Mouse (Mus musculus): ENCODE measurements around the gene Zkscan7. TPM values are rescaled to one million over a fixed set of nuclear protein-coding genes. Genes with fewer than 3 reads are reported as not detected.
"Not testable (repeated sequence)": the region's sequence is repeated elsewhere in the genome, so short reads cannot be mapped to it uniquely, and the experiment has no call there.

The Zkscan7 gene
- polyA plus RNA-seq (2014; fragmentation: Nextera tagmentation; extraction: Ambion mirVana), result 2.0 and 2.9 TPM in 2 replicates

GRCm38 (mm10) chr9:122885385-122885784 is at the start of gene Zkscan7:
TSS of gene Zkscan7 (plus strand) at chr9:122885685.
- Histone ChIP-seq H3K9ac (ENCODE audit: low read depth, low read length) (peak within 1 kb of the TSS; percentile 85), H3K4me2 (ENCODE audit: low read depth, low read length) (peak within 1 kb of the TSS; percentile 87), H3K4me3 (ENCODE audit: low read depth, low read length) (peak within 1 kb of the TSS; percentile 80), H3K4me1 (ENCODE audit: control insufficient read depth, insufficient read depth, low read length) (peaks cover 5% of the 10 kb centered on the region; the same call in 1 of the 2 replicates), H3K9me3 (ENCODE audit: control insufficient read depth, low read length) (peaks cover 10% of the 10 kb centered on the region; the same call in 1 of the 2 replicates), H3K27ac (replicated peaks; ENCODE audit: low read depth, low read length) (no peak within 1 kb of the TSS), H3K27me3 (replicated peaks; ENCODE audit: control insufficient read depth, insufficient read depth, low read length) (no peaks in the 10 kb centered on the region), H3K36me3 (ENCODE audit: control insufficient read depth, insufficient read depth, low read length) (no peaks in the 10 kb centered on the region)
- ATAC-seq (ENCODE audit: low read depth) (no peak), DNase-seq (ENCODE audit: low spot score) (no peak)
- 80% methylated on average over 3 of the region's 3 CpGs for WGBS

DNA sequence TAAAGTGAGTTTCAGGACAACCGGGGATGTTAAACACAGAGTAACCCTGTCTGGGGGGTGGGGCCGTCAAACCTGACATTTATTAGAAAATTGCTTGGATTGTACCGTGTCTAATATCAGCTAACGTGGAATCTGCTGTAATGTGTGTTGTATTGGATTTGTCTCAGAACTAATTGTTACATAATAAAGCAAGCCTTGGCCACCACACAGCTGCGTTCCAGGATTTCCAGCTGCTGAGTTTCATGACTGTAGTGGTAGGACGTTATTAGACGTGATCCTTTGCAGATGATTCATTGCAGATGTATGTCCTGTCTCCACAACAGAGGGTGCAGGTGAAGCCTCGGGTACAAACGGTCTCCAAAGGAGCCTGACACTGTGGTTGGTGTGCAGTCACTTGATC is 49.4 kb upstream of the Zkscan7 start:
- H3K9me3 ChIP-seq (ENCODE audit: control insufficient read depth, low read length), result no peaks in the 10 kb centered on the region
- peaks cover 20% of the 10 kb centered on the region for H3K36me3 ChIP-seq (ENCODE audit: control insufficient read depth, insufficient read depth, low read length)
- peak overlapping the region; percentile 70; the same call in 1 of the 2 replicates for H3K27ac ChIP-seq (replicated peaks; ENCODE audit: low read depth, low read length)
- H3K4me3 ChIP-seq (ENCODE audit: low read depth, low read length), result no peak overlapping the region
- peak; percentile 45 for DNase-seq (ENCODE audit: low spot score)
- peaks cover 13% of the 10 kb centered on the region for H3K4me1 ChIP-seq (ENCODE audit: control insufficient read depth, insufficient read depth, low read length)
- H3K27me3 ChIP-seq (replicated peaks; ENCODE audit: control insufficient read depth, insufficient read depth, low read length), result no peaks in the 10 kb centered on the region
- WGBS, result 46% methylated on average over 9 of the region's 9 CpGs
- ATAC-seq (ENCODE audit: low read depth), result no peak; the same call in 1 of the 2 replicates
- H3K4me2 ChIP-seq (ENCODE audit: low read depth, low read length), result no peak overlapping the region
- no peak overlapping the region for H3K9ac ChIP-seq (ENCODE audit: low read depth, low read length)

- Histone ChIP-seq H3K4me1 (ENCODE audit: control insufficient read depth, insufficient read depth, low read length) (peaks cover 13% of the 10 kb centered on the region), H3K36me3 (ENCODE audit: control insufficient read depth, insufficient read depth, low read length) (peaks cover 20% of the 10 kb centered on the region), H3K4me3 (ENCODE audit: low read depth, low read length) (no peak overlapping the region), H3K27ac (replicated peaks; ENCODE audit: low read depth, low read length) (peak overlapping the region; percentile 70), H3K4me2 (ENCODE audit: low read depth, low read length) (no peak overlapping the region), H3K9me3 (ENCODE audit: control insufficient read depth, low read length) (no peaks in the 10 kb centered on the region), H3K27me3 (replicated peaks; ENCODE audit: control insufficient read depth, insufficient read depth, low read length) (no peaks in the 10 kb centered on the region), H3K9ac (ENCODE audit: low read depth, low read length) (no peak overlapping the region)
- peak; percentile 93 for DNase-seq (ENCODE audit: low spot score)
- ATAC-seq (ENCODE audit: low read depth), result peak; percentile 91
- WGBS, result 14% methylated on average over 6 of the region's 6 CpGs
Measured at GRCm38 (mm10) chr9:122836790-122837189, 48.7 kb upstream of the Zkscan7 start.

DNA sequence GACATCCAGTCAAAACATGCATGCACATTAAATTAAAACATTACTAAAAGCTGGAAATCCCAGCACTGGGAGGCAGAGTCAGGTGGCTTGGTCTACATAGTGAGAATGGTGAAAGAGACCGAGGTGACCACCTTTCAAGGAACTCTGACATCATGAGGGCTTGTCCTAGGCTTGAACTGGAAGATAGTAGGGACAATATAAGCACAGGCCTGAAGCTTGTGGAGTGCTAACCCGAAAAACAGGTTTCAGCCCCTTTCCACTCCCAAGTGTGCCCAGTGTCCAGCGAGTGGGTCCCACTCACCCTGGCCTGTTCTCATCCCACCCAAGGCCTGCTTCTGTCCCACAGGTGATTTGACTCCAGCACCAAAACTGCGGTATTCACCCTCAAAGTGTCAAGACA is 48.3 kb upstream of the Zkscan7 start:
- Histone ChIP-seq H3K4me3 (ENCODE audit: low read depth, low read length) (no peak overlapping the region), H3K9ac (ENCODE audit: low read depth, low read length) (no peak overlapping the region), H3K4me2 (ENCODE audit: low read depth, low read length) (no peak overlapping the region), H3K27ac (replicated peaks; ENCODE audit: low read depth, low read length) (peak overlapping the region; percentile 70), H3K9me3 (ENCODE audit: control insufficient read depth, low read length) (no peaks in the 10 kb centered on the region), H3K27me3 (replicated peaks; ENCODE audit: control insufficient read depth, insufficient read depth, low read length) (no peaks in the 10 kb centered on the region), H3K4me1 (ENCODE audit: control insufficient read depth, insufficient read depth, low read length) (peaks cover 13% of the 10 kb centered on the region), H3K36me3 (ENCODE audit: control insufficient read depth, insufficient read depth, low read length) (peaks cover 20% of the 10 kb centered on the region)
- no peak for DNase-seq (ENCODE audit: low spot score)
- ATAC-seq (ENCODE audit: low read depth), result peak; percentile 9; the same call in 1 of the 2 replicates
- WGBS, result 69% methylated on average over 4 of the region's 4 CpGs

DNA sequence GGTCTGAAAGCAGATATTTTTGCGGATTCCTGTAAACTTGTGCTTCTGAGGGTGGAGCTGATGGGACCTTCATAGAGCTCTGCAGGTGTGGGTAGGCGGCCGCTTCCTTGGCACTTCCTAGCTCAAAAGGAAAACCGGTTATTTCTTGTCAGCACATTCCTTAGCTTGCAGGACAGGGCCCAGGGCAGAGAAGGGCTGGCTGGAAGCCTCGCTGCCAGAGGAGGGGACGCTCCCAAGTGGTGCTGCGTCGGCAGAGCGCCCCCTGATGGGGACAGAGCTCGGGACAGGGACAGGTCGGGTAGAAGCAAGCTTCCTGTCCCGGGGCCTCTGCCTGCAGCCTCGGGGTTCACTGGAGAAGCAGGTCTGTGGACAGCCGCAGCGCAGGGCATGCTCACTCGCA is 47.8 kb upstream of the Zkscan7 start:
- peak overlapping the region; percentile 70 for H3K27ac ChIP-seq (replicated peaks; ENCODE audit: low read depth, low read length)

GRCm38 (mm10) chr9:122843760-122844159 is 41.7 kb upstream of the Zkscan7 start, which contains the start of gene Gm35549:
TSS of gene Gm35549 (minus strand) at chr9:122844035.
- no peak for ATAC-seq (ENCODE audit: low read depth)
- Histone ChIP-seq H3K4me1 (ENCODE audit: control insufficient read depth, insufficient read depth, low read length) (no peaks in the 10 kb centered on the region), H3K27ac (replicated peaks; ENCODE audit: low read depth, low read length) (no peak within 1 kb of the TSS), H3K4me3 (ENCODE audit: low read depth, low read length) (no peak within 1 kb of the TSS), H3K9me3 (ENCODE audit: control insufficient read depth, low read length) (peaks cover 6% of the 10 kb centered on the region), H3K9ac (ENCODE audit: low read depth, low read length) (no peak within 1 kb of the TSS), H3K36me3 (ENCODE audit: control insufficient read depth, insufficient read depth, low read length) (peaks cover 6% of the 10 kb centered on the region; the same call in 1 of the 2 replicates), H3K27me3 (replicated peaks; ENCODE audit: control insufficient read depth, insufficient read depth, low read length) (no peaks in the 10 kb centered on the region), H3K4me2 (ENCODE audit: low read depth, low read length) (no peak within 1 kb of the TSS)
- WGBS, result 89% methylated on average over 3 of the region's 3 CpGs
- no peak for DNase-seq (ENCODE audit: low spot score)

More for the DNA sequence above, 47.8 kb upstream of the Zkscan7 start:
- Histone ChIP-seq H3K9ac (ENCODE audit: low read depth, low read length) (no peak overlapping the region), H3K4me2 (ENCODE audit: low read depth, low read length) (peak overlapping the region; percentile 8; the same call in 1 of the 2 replicates), H3K27me3 (replicated peaks; ENCODE audit: control insufficient read depth, insufficient read depth, low read length) (no peaks in the 10 kb centered on the region), H3K9me3 (ENCODE audit: control insufficient read depth, low read length) (no peaks in the 10 kb centered on the region), H3K36me3 (ENCODE audit: control insufficient read depth, insufficient read depth, low read length) (peaks cover 17% of the 10 kb centered on the region), H3K4me3 (ENCODE audit: low read depth, low read length) (no peak overlapping the region), H3K4me1 (ENCODE audit: control insufficient read depth, insufficient read depth, low read length) (peaks cover 13% of the 10 kb centered on the region)
- WGBS, result 26% methylated on average over 15 of the region's 16 CpGs
- ATAC-seq (ENCODE audit: low read depth) (peak; percentile 56), DNase-seq (ENCODE audit: low spot score) (peak; percentile 79)

DNA sequence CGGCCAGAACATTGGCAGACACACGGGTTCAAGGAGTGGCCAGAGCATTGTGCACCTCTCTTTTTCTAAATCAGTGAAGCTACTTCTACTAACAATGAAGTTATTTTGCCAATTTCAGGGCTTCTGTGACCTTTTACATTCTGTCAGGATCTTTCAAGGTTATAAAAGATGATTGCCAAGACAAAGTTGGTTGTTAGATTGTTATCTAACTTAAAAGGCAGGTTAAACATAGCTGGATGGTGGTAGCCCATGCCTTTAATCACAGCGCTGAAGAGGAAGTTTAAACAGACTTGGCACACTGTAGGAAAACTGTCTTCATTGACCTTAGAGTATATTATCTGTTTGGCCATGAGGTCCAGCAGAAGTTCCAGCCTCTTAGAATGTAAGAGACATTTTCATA is 39.9 kb upstream of the Zkscan7 start:
- Histone ChIP-seq H3K9ac (ENCODE audit: low read depth, low read length) (no peak overlapping the region), H3K9me3 (ENCODE audit: control insufficient read depth, low read length) (peaks cover 17% of the 10 kb centered on the region), H3K36me3 (ENCODE audit: control insufficient read depth, insufficient read depth, low read length) (peaks cover 25% of the 10 kb centered on the region), H3K4me2 (ENCODE audit: low read depth, low read length) (no peak overlapping the region), H3K4me3 (ENCODE audit: low read depth, low read length) (no peak overlapping the region), H3K27me3 (replicated peaks; ENCODE audit: control insufficient read depth, insufficient read depth, low read length) (no peaks in the 10 kb centered on the region), H3K4me1 (ENCODE audit: control insufficient read depth, insufficient read depth, low read length) (no peaks in the 10 kb centered on the region), H3K27ac (replicated peaks; ENCODE audit: low read depth, low read length) (no peak overlapping the region)
- WGBS, result 78% methylated on average over 3 of the region's 3 CpGs
- ATAC-seq (ENCODE audit: low read depth), result no peak
- no peak for DNase-seq (ENCODE audit: low spot score)

DNA sequence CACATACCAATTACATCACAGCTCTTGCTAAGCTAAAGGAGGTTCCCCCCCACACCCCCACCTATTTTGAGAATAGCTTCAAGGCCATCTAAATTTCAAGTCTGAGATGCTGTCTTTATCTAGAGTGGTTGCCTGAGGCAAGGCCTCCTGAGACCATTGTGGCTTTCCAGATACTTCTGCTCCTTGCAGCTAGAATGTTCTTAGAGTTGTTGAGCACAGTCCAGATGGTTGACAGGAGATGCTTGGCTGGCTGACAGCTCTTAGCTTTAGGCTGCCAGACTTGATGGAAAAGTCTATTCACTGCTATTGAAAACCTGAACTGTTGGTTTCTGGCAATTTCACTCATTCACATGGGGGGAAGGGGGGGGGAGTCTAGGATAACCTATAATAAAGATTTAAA is 39.3 kb upstream of the Zkscan7 start:
- DNase-seq (ENCODE audit: low spot score), result peak; percentile 73
- peak; percentile 60 for ATAC-seq (ENCODE audit: low read depth)
- Histone ChIP-seq H3K9me3 (ENCODE audit: control insufficient read depth, low read length) (peaks cover 18% of the 10 kb centered on the region), H3K27me3 (replicated peaks; ENCODE audit: control insufficient read depth, insufficient read depth, low read length) (no peaks in the 10 kb centered on the region), H3K36me3 (ENCODE audit: control insufficient read depth, insufficient read depth, low read length) (peaks cover 30% of the 10 kb centered on the region), H3K9ac (ENCODE audit: low read depth, low read length) (no peak overlapping the region), H3K4me1 (ENCODE audit: control insufficient read depth, insufficient read depth, low read length) (no peaks in the 10 kb centered on the region), H3K4me2 (ENCODE audit: low read depth, low read length) (no peak overlapping the region), H3K27ac (replicated peaks; ENCODE audit: low read depth, low read length) (no peak overlapping the region), H3K4me3 (ENCODE audit: low read depth, low read length) (no peak overlapping the region)

- Histone ChIP-seq H3K9me3 (ENCODE audit: control insufficient read depth, low read length) (peaks cover 18% of the 10 kb centered on the region), H3K36me3 (ENCODE audit: control insufficient read depth, insufficient read depth, low read length) (peaks cover 47% of the 10 kb centered on the region)
- 86% methylated on average over 5 of the region's 8 CpGs for WGBS
- H3K4me1 ChIP-seq (ENCODE audit: control insufficient read depth, insufficient read depth, low read length); H3K4me2 ChIP-seq (ENCODE audit: low read depth, low read length); DNase-seq (ENCODE audit: low spot score); H3K27ac ChIP-seq (replicated peaks; ENCODE audit: low read depth, low read length); ATAC-seq (ENCODE audit: low read depth); H3K27me3 ChIP-seq (replicated peaks; ENCODE audit: control insufficient read depth, insufficient read depth, low read length); H3K9ac ChIP-seq (ENCODE audit: low read depth, low read length); H3K4me3 ChIP-seq (ENCODE audit: low read depth, low read length): not testable (repeated sequence)
Measured at GRCm38 (mm10) chr9:122847811-122848311, 37.6 kb upstream of the Zkscan7 start.

Measured in embryonic facial prominence, embryonic 14.5 days (tissue).